Mouse (Mus musculus): ENCODE data around the gene Ceacam15.

The Ceacam15 gene

DNA sequence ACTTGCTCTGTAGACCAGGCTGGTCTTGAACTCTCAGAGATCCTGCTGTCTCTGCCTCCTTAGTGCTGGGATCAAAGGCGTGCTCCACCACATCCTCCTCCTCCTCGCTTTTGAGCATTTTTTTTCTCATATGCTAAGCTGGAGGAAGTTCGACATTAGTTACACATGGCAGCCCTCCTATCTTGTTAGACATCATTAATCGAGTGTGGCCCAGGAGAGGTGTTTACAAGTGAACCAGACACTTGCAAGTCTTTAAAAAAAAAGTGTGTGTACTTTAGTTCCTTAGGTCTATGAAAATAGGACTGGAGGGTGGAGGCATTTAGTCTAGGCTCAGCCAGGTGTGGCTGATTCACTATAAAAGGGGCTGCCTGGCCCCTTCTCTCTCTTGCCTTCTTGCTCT, 44.5 kb downstream of the Ceacam15 start:
- DNase-seq (ENCODE audit: low read depth, low spot score): no peak

DNA sequence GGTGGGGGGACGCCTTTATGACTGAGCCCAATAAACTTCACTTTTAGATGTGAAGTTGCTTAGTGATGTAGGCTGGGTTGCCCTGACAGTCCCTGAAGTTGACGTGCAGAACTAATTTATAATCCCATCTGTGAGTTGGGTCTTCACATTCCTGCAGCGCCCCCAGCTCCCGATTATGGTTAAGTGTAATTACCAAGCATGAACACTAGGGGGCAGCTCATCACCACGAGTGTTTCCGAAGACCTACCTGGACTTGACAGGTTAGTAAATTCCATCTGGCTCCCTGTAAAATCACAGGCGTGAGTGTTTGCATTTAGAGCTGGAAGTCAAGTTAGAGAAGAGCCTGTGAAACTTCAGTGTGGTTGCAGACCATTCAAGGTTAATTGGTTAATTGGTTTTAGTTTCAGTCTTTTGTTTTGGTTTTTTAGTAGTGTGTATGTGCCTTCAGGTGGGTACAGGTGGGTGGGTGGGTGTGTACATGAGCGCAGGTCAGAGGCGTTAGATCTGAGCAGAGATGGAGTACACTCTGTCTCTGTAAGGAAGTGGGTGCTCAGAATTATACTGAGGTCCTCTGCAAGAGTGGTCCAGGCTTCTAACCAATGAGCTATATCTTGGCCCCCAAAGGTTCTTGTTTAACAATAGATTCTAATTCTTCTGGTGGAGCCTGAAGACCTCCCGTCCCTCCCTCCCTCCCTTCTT, 45.8 kb downstream of the Ceacam15 start:
- DNase-seq (ENCODE audit: low read depth, low spot score): no peak

DNA sequence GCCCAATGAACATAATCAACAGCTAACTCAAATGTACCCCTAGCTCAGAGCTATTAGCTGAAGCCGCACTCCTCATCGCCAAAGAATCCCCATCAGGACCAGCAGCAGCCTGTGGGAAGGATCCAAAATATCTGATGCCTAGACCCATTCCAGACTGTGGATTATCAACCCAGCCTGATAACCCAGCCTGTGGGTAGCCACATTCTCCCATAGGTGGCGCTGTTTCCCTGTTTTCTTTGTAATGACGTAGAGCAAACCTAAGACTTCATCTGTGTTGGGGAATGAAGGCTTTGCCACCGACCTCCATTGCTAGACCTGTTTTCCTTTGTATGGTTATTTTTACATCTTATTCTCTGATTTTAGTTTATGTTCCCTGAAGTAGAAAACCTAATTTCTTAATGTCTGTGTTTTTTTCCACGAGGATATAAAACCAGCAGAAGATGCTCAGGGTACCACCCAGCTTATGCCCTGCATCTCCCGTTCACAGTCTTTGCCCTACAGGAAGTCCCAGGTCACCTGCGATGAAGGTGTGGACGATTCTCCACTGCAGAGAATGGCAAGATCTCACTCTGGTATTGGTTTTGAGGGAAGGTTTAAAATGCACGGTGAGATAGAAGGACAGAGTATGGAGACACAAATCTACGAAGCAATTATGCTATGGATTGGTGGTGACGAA, 47.3 kb downstream of the Ceacam15 start:
- DNase-seq (ENCODE audit: low read depth, low spot score): no peak

DNA sequence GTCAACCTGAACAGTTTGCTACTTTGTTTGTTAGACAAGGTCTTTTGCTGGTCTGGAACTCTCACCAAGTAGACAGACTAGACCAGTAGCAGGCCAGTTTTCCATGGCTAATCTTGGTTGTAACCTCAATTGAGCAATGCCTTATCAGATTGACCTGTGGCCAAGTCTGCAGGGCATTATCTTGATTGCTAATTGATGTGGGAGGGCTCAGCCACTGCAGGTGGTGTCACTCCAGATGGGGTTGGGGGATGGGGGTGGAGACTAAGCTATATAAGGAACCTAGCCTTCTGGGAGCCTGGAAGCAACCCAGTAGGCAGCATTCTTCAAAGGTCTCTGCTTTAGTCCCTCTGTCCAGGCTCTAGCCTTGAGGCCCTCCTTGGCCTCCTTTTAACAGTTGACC, 51.8 kb downstream of the Ceacam15 start:
- DNase-seq (ENCODE audit: low read depth, low spot score): no peak

DNA sequence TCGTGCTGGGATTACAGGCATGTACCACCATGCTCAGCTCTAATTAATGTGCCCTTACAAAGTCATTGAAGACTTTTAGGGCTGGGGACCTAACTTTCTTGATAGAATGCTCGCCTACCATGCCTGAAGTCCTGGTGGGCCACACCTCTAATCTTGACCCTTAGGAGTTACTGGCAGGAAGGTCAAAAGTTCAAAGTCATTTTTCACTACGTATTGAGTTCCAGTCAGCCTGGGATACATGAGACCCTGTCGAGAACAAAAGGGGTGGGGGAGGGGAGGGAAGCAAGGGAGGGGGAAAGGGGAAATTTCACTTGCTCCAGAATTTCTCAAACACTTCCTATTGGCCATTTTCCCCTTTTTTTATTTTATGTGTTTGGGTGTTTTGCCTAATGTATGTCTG, 52.4 kb downstream of the Ceacam15 start:
- no peak for DNase-seq (ENCODE audit: low read depth, low spot score)

All from telencephalon, adult 2 months (tissue).